Mouse (Mus musculus) stomach, embryonic 15.5 days (tissue): ENCODE measurements around the gene Plekhg1. TPM values are rescaled to one million over a fixed set of nuclear protein-coding genes. Genes with fewer than 3 reads are reported as not detected.
A peak's percentile ranks its signal among the peaks of the same experiment; 100 is the strongest.

Experiments used
- ATAC-seq: fragments of 200-750 bp; cut with Nextera tagmentation; 2 replicates; pipeline ENCODE4 v1.8.0; 2017; ENCODE audit warnings: low read depth, moderate number of reproducible peaks, moderate TSS enrichment; ENCODE audit not compliant: insufficient read depth, low FRiP score
- H3K27ac ChIP-seq: fragments of 300-500 bp; sonication (generic); 2 replicates; pipeline ENCODE4 v1.5.1; 2015; ENCODE audit warnings: mild to moderate bottlenecking, inconsistent platforms
- H3K27me3 ChIP-seq: fragments of 300-500 bp; sonication (generic); replicated peaks from 2 replicates; pipeline ENCODE4 v1.6.1; 2015; ENCODE audit warnings: inconsistent platforms
- H3K36me3 ChIP-seq: fragments of 300-500 bp; sonication (generic); 2 replicates; pipeline ENCODE4 v1.6.1; 2015; ENCODE audit warnings: inconsistent platforms
- H3K4me1 ChIP-seq: fragments of 300-500 bp; sonication (generic); 2 replicates; pipeline ENCODE4 v1.6.1; 2015; ENCODE audit warnings: inconsistent platforms
- H3K4me2 ChIP-seq: fragments of 300-500 bp; sonication (generic); 2 replicates; pipeline ENCODE4 v1.6.1; 2015; ENCODE audit warnings: mild to moderate bottlenecking, inconsistent platforms
- H3K4me3 ChIP-seq: fragments of 300-500 bp; sonication (generic); replicated peaks from 2 replicates; pipeline ENCODE4 v1.5.1; 2015; ENCODE audit warnings: inconsistent platforms
- H3K9ac ChIP-seq: fragments of 300-500 bp; sonication (generic); 2 replicates; pipeline ENCODE4 v1.6.1; 2015; ENCODE audit warnings: inconsistent platforms
- H3K9me3 ChIP-seq: fragments of 300-500 bp; sonication (generic); 2 replicates; pipeline ENCODE4 v1.6.1; 2016; ENCODE audit warnings: inconsistent platforms
- WGBS: fragments of 180-500 bp; shearing (Covaris S2); methylation state at CpG from one replicate; pipeline ENCODE4 v1.1.7; 2015; 5-methylcytosine and 5-hydroxymethylcytosine counted together
- polyA plus RNA-seq: library from polyadenylated mRNA; unstranded; fragments of >200 nt; fragmentation: Nextera tagmentation; extraction: Ambion mirVana; gene quantifications from 2 replicates; pipeline ENCODE4 v1.2.1, GENCODE M21; 2015

The Plekhg1 gene
- 9.2 and 11.0 TPM in 2 replicates for polyA plus RNA-seq

DNA sequence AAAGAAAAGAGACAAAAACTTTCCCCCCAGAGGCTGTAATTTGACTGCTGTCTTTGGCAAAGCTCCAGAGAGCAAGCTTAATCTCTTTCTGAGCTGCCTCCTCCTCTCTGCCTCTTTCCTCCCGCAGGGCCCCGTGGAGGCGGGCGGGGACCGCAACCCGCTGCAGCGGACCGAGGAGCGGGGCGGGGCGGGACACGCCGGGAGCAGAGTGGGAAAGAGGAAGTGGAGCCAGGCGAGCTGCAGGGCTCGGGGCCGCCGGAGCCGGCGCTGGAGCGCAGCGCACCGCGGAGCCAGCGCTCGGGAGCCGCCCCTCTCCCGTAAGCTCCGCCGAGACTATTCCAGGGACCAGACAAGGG, at the start of gene Plekhg1:
Gene Plekhg1, plus strand, starts transcription at position 217 of the 356 bp plus-strand sequence.
- peak within 1 kb of the TSS; percentile 88 for H3K27ac ChIP-seq
- H3K36me3 ChIP-seq, result no peaks in the 10 kb centered on the region
- peak within 1 kb of the TSS; percentile 70 for H3K4me3 ChIP-seq
- H3K9me3 ChIP-seq, result no peaks in the 10 kb centered on the region
- under 1% methylated on average over 25 of the region's 29 CpGs for WGBS
- H3K27me3 ChIP-seq, result no peaks in the 10 kb centered on the region
- peak; percentile 93 for ATAC-seq
- peak within 1 kb of the TSS; percentile 63 for H3K9ac ChIP-seq
- peaks cover 5% of the 10 kb centered on the region; the same call in 1 of the 2 replicates for H3K4me1 ChIP-seq
- H3K4me2 ChIP-seq, result peak within 1 kb of the TSS; percentile 97

DNA sequence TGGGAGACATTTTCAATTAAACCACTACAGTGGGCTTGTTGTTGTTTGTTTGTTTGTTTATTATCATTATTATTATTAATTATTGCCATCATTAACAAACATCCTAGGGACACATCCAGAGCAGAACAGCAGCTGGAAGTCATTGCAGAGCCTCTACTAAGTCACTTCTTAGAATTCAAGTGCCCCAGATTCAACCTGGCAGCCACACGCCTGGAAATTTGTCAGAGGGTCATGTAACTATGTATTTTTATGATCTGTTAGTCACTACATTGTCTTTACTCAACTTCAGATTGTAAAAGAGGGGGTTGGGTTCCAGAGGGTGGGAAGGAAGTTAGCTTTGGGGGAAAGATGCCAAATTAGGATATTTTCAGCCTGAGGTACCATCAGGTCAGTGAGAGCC, 47.4 kb upstream of the Plekhg1 start:
- Histone ChIP-seq H3K9me3 (no peaks in the 10 kb centered on the region), H3K4me2 (no peak overlapping the region), H3K27ac (no peak overlapping the region), H3K36me3 (no peaks in the 10 kb centered on the region), H3K4me3 (no peak overlapping the region), H3K27me3 (no peaks in the 10 kb centered on the region), H3K4me1 (no peaks in the 10 kb centered on the region), H3K9ac (no peak overlapping the region)
- 75% methylated on average over 1 of the region's 1 CpGs for WGBS
- no peak for ATAC-seq

DNA sequence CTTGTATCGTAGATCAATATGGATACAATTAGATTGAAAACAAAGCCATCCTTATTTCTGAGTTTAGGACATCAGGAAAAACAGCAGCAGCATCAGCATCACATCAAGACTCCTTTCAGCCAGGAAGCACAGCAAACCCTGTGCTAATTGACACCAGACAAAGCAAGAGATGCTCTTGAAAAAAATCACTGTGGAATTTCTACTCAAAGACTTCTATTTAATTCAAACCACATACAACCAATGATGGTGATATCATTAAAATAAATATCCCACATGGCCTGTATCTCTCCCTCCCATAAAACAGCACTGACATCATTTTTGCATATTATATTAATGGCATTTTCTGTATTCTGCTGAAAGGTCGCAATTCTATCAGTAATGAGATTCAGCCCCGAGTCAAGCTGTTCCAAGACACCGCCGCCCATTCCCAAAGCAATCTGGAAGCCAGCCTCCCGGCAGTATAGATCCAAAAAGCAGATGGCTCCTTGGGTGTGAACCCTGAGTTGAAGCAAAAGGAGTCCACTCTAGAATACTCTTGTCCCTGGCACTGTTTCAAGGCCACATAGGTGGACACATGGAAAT, 46.4 kb upstream of the Plekhg1 start:
- Histone ChIP-seq H3K36me3 (no peaks in the 10 kb centered on the region), H3K4me3 (no peak overlapping the region), H3K27ac (no peak overlapping the region), H3K9me3 (no peaks in the 10 kb centered on the region), H3K4me1 (no peaks in the 10 kb centered on the region), H3K9ac (no peak overlapping the region), H3K4me2 (no peak overlapping the region), H3K27me3 (no peaks in the 10 kb centered on the region)
- no peak for ATAC-seq
- 64% methylated on average over 6 of the region's 6 CpGs for WGBS

DNA sequence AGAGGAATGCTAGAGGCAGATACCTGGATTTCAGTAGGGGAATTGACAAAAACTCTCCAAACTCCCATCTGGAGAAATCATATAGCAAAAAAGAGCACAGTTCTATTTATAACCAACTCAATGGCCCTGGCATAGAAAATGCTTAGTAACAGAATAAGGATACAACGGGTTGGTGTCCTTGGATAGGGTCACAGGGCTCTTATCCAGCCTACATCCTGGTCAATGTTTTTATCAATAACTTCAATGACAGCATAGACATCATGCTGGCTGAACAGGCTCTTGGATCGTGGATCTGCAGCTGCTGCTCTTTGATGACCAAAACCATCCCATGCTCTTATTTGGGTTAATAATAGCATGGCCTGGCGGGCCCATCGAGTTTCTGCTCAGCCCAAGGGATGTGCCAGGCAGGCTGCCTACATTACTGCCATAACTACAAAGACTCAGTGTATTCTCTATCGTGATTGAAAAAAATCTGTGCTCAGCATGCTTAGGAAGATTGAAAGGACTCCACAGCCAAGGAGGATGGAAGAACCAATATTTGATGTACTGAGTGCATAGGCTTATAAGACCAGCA, 44.7 kb upstream of the Plekhg1 start:
- Histone ChIP-seq H3K9ac (no peak overlapping the region), H3K4me3 (no peak overlapping the region), H3K4me1 (0 out of 2 replicates have a peak, but pooled peaks cover under 1% of the 10 kb centered on the region), H3K36me3 (no peaks in the 10 kb centered on the region), H3K4me2 (no peak overlapping the region), H3K9me3 (no peaks in the 10 kb centered on the region), H3K27me3 (no peaks in the 10 kb centered on the region), H3K27ac (no peak overlapping the region)
- 73% methylated on average over 5 of the region's 5 CpGs for WGBS
- no peak for ATAC-seq

DNA sequence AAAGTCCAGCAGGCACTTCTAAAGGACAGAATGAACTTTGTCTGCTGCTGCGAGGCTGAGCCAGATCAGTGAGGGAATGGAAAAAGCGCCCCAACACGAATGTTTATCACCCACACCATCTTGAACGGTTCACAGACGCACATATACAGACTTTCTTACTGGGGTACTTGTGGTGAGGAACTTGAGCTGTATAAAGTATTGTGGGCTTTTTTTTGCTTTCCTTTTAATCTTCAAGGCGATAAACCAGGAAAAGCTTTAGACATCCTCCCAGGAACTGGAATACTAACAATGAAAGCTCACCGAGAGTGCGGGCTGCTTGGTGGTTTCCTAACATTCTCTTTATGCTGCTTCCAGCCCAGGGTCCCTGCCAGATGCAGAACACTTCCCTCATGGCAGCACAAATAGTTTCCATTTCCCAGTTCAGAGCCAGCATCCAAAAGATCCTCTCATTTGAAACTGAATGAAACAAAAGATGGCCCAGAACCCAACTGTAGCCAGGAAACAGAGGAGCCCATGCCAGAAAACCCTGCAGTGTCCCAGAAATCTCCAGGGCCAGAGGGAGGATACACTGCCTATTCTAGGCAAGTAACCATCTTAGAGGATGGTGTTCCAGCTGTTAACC, 43.3 kb upstream of the Plekhg1 start:
- H3K4me2 ChIP-seq, result peak overlapping the region; percentile 19; the same call in 1 of the 2 replicates
- no peak for ATAC-seq
- 0 out of 2 replicates have a peak, but pooled peaks cover 5% of the 10 kb centered on the region for H3K4me1 ChIP-seq
- no peaks in the 10 kb centered on the region for H3K27me3 ChIP-seq
- WGBS, result 31% methylated on average over 8 of the region's 8 CpGs
- H3K9me3 ChIP-seq, result no peaks in the 10 kb centered on the region
- H3K36me3 ChIP-seq, result no peaks in the 10 kb centered on the region
- H3K9ac ChIP-seq, result no peak overlapping the region
- no peak overlapping the region for H3K4me3 ChIP-seq
- peak overlapping the region; percentile 16 for H3K27ac ChIP-seq

DNA sequence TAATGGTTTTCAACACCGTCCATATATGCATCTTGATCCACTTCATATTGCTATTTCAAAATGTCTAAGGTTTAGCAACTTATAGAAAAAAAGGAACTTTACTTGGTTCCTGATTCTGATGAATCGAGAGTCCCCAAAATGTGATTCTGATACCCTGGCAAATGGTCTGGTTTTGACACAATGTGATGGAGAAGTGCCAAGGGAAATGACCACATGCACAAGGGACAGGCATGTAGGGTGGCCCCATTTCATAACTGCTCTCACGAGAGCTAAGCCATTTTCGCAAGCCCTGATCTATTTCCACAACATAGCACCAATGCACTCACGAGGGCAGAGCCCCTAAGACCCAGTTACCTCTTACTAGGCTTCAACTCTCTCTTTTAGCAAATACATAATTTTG, 42.7 kb upstream of the Plekhg1 start:
- no peak overlapping the region for H3K4me3 ChIP-seq
- H3K36me3 ChIP-seq, result no peaks in the 10 kb centered on the region
- no peak overlapping the region for H3K27ac ChIP-seq
- WGBS, result 81% methylated on average over 5 of the region's 5 CpGs
- no peaks in the 10 kb centered on the region for H3K9me3 ChIP-seq
- H3K27me3 ChIP-seq, result no peaks in the 10 kb centered on the region
- ATAC-seq, result no peak
- 0 out of 2 replicates have a peak, but pooled peaks cover 5% of the 10 kb centered on the region for H3K4me1 ChIP-seq
- no peak overlapping the region for H3K9ac ChIP-seq
- no peak overlapping the region for H3K4me2 ChIP-seq

DNA sequence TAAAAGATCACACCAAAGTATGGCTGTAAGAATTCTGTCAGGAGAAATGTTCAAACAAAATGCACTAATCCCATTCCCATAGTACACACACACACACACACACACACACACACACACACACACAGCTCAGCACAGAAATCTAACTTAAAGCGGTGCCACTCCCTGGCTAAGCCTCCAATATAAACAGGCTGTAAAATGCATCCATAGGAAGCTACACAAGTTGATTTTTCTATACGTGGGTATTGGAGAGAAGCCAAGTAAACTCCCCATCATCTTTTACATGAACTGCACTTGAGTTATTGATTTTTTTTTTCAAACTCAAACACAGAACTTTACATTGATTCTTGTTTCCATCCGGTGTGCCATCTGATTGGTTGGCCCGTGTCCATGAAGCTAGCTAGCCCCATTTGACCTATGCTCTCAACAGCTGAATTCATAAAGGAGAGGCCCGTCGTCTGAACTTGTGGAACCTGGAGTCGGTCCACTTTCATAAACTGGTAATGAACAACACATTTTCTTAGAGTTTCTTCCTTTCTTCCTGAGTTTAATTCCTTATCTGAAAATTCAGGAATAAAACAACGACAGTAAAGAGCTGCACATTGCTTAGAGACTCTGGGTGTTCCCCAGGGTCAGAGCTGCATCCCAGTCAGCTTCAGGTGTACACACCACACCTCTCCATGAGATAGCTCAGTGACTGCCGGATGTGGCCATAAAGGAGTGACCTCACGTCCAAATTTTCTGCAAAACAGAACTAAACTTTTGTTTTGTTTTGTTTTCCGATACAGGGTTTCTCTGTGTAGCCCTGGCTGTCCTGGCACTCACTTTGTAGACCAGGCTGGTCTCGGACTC, 39.7 kb upstream of the Plekhg1 start:
- H3K4me1 ChIP-seq, result 0 out of 2 replicates have a peak, but pooled peaks cover 5% of the 10 kb centered on the region
- no peaks in the 10 kb centered on the region for H3K9me3 ChIP-seq
- H3K4me3 ChIP-seq, result no peak overlapping the region
- 37% methylated on average over 12 of the region's 12 CpGs for WGBS
- H3K4me2 ChIP-seq, result no peak overlapping the region
- H3K27ac ChIP-seq, result 0 out of 2 replicates have a peak overlapping the region, but pooled peaks have one; percentile 6
- H3K36me3 ChIP-seq, result no peaks in the 10 kb centered on the region
- peak; percentile 69; the same call in 1 of the 2 replicates for ATAC-seq
- H3K27me3 ChIP-seq, result no peaks in the 10 kb centered on the region
- H3K9ac ChIP-seq, result no peak overlapping the region

DNA sequence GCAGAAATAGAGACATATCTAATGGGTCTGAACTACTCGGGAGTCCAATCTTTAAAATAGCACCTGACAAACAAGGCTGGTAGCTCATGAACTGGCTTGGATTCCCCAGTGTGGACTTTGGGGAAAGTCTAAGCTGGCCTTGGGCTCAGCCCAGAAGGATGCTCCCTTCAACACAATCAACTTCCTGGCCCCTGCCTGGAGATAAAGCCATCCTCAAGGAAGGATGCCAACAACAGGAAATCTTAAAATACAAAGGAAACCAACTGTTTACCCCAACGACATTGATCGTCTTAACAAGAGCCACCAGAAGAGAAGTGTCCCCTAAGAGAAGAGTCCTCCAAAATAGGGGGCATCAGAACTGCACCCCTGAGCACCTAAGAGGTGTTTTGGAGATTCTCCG, 38.3 kb upstream of the Plekhg1 start:
- 80% methylated on average over 4 of the region's 4 CpGs for WGBS
- Histone ChIP-seq H3K4me2 (no peak overlapping the region), H3K4me3 (no peak overlapping the region), H3K36me3 (no peaks in the 10 kb centered on the region), H3K9ac (no peak overlapping the region), H3K27me3 (no peaks in the 10 kb centered on the region), H3K27ac (no peak overlapping the region), H3K9me3 (no peaks in the 10 kb centered on the region), H3K4me1 (0 out of 2 replicates have a peak, but pooled peaks cover 5% of the 10 kb centered on the region)
- ATAC-seq, result no peak

DNA sequence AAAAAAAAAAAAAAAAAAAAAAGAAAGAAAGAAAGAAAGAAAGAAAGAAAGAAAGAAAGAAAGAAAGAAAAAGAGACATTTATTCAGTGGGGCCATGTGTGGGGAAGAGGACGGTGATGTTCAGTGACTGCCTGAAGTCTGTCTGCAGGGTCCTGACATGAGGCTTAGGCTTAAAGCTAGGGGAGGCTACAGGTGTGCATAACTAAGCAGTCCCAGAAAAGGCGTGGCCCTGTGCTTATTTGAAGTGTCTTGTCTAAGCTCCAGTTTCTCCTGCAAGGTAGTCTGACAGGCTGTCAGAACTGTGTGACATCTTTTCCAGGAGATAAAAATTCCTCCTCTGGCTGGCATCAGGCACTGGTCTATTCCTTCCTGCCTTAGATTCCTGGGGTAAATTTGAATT, 37.6 kb upstream of the Plekhg1 start:
- no peaks in the 10 kb centered on the region for H3K9me3 ChIP-seq
- H3K27ac ChIP-seq, result no peak overlapping the region
- H3K4me3 ChIP-seq, result no peak overlapping the region
- no peak overlapping the region for H3K9ac ChIP-seq
- 0 out of 2 replicates have a peak, but pooled peaks cover 5% of the 10 kb centered on the region for H3K4me1 ChIP-seq
- WGBS, result 69% methylated on average over 2 of the region's 2 CpGs
- no peak for ATAC-seq
- no peaks in the 10 kb centered on the region for H3K36me3 ChIP-seq
- no peak overlapping the region for H3K4me2 ChIP-seq
- H3K27me3 ChIP-seq, result no peaks in the 10 kb centered on the region

DNA sequence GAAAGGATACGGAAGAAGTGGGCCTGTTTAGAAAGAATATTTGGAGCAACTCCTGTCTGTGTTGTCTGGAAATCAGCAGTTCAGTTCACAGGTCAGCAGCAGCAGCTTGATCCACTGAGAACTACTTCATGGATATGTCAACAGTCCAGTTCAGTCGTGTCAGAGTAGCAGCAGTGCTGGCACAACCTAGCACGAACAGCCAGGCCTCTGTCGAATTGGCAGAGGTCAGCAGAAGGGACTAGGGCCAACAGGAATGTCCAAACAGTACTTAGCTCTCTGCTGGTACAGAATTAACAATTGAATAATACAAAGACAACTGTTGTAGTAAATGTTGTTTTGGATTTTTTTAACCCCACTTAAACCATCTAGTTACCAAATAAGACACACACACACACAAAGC, 33.9 kb upstream of the Plekhg1 start:
- ATAC-seq, result no peak
- no peak overlapping the region for H3K9ac ChIP-seq
- no peaks in the 10 kb centered on the region for H3K27me3 ChIP-seq
- H3K9me3 ChIP-seq, result no peaks in the 10 kb centered on the region
- H3K36me3 ChIP-seq, result no peaks in the 10 kb centered on the region
- no peak overlapping the region for H3K27ac ChIP-seq
- H3K4me3 ChIP-seq, result no peak overlapping the region
- 55% methylated on average over 4 of the region's 4 CpGs for WGBS
- H3K4me2 ChIP-seq, result no peak overlapping the region
- H3K4me1 ChIP-seq, result no peaks in the 10 kb centered on the region

DNA sequence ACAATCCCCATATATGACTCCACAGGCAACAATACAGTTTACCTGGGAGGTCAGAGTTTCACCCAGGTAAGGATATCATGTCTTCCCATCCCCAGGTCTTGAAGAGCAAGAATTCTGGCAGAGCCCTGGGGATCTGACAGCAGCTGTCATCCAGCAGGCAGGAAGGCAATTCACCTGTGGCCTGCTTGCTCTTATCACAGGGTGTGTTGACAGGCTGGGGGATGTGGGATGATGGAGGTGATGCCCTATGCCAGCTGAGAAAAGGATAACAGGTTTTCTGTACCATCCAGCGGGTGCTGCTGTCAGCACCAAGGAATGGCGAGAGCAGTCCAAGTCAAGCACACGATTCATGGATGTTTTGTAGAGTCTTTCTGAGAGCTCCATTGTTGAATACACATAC, 30.1 kb upstream of the Plekhg1 start:
- no peaks in the 10 kb centered on the region for H3K9me3 ChIP-seq
- H3K36me3 ChIP-seq, result no peaks in the 10 kb centered on the region
- H3K4me3 ChIP-seq, result no peak overlapping the region
- 83% methylated on average over 3 of the region's 3 CpGs for WGBS
- no peak for ATAC-seq
- H3K27ac ChIP-seq, result no peak overlapping the region
- no peak overlapping the region for H3K4me2 ChIP-seq
- no peaks in the 10 kb centered on the region for H3K27me3 ChIP-seq
- no peak overlapping the region for H3K9ac ChIP-seq
- no peaks in the 10 kb centered on the region for H3K4me1 ChIP-seq
